Comparison of ENCODE assay signal across 24 mouse cellular contexts in genomic region chr6:87142239-87142638, GRCm38 (mm10). TPM values are rescaled to one million over a fixed set of nuclear protein-coding genes. Genes with fewer than 3 reads are reported as not detected.
DNase-seq lines count a peak whose midpoint lies in the region; ATAC-seq and TF ChIP-seq lines count a peak whose summit lies in the region.
"Had no signal": no experiment of that assay in that cellular context is flagged by ENCODE, and none has a peak within 500 bp of the region (broad histone marks: within the 10 kb centered on the region; RNA-seq: fewer than 3 reads in every experiment).

No protein-coding gene starts in this region.

- H3K9ac ChIP-seq in lung, embryonic 14.5 days, result no peak overlapping the region
- H3K9ac ChIP-seq in lung, embryonic 16.5 days (ENCODE audit: low read length), result no peak overlapping the region
- H3K9ac ChIP-seq: hindbrain, embryonic 13.5 days; liver, embryonic 15.5 days; midbrain, embryonic 12.5 days; neural tube, embryonic 15.5 days had no signal

- peak; percentile 90 for DNase-seq in heart, adult 11 months
- no peak for DNase-seq in heart, postnatal 25 days (ENCODE audit: low spot score)
- peak; percentile 75 for DNase-seq in lung, embryonic 14.5 days
- no peak for DNase-seq in lung, postnatal 25 days (ENCODE audit: low spot score)
- no peak for DNase-seq in thymus, postnatal 36 days
- no peak for DNase-seq in c-Kit-positive CD71-positive TER-119-positive erythroid progenitor cells, embryonic 14.5 days (ENCODE audit: low spot score)
- no peak for DNase-seq in right cerebral cortex, postnatal 10 days (ENCODE audit: low spot score in 2 of 2)
- DNase-seq: adrenal gland, postnatal 25 days; cerebellum, adult 9-11 months; gastrocnemius, postnatal 14 days; kidney, adult 18-20 months; kidney, postnatal 4 days; liver; thymus, adult 18-20 months had no signal

- no peaks in the 10 kb centered on the region for H3K36me3 ChIP-seq in lung, embryonic 14.5 days (ENCODE audit: insufficient read depth)
- no peaks in the 10 kb centered on the region for H3K36me3 ChIP-seq in lung, embryonic 16.5 days (ENCODE audit: control insufficient read depth, insufficient read depth, low read length)
- H3K36me3 ChIP-seq: hindbrain, embryonic 13.5 days; liver, embryonic 15.5 days; midbrain, embryonic 12.5 days; neural tube, embryonic 15.5 days had no signal

- H3K4me2 ChIP-seq in lung, embryonic 14.5 days, result no peak overlapping the region
- H3K4me2 ChIP-seq in lung, embryonic 16.5 days (ENCODE audit: low read depth, low read length), result no peak overlapping the region
- H3K4me2 ChIP-seq: hindbrain, embryonic 13.5 days; liver, embryonic 15.5 days; midbrain, embryonic 12.5 days; neural tube, embryonic 15.5 days had no signal

- no peaks in the 10 kb centered on the region for H3K27me3 ChIP-seq in lung, embryonic 14.5 days (ENCODE audit: insufficient read depth, low read length)
- no peaks in the 10 kb centered on the region for H3K27me3 ChIP-seq in lung, embryonic 16.5 days (ENCODE audit: control insufficient read depth, insufficient read depth, low read depth, low read length)
- H3K27me3 ChIP-seq: hindbrain, embryonic 13.5 days; midbrain, embryonic 12.5 days; neural tube, embryonic 15.5 days had no signal

- no peaks in the 10 kb centered on the region for H3K9me3 ChIP-seq in lung, embryonic 14.5 days (ENCODE audit: low read depth, low read length)
- H3K9me3 ChIP-seq in lung, embryonic 16.5 days (ENCODE audit: control insufficient read depth, low read length), result no peaks in the 10 kb centered on the region
- H3K9me3 ChIP-seq: hindbrain, embryonic 13.5 days; liver, embryonic 15.5 days; midbrain, embryonic 12.5 days; neural tube, embryonic 15.5 days had no signal

- H3K4me3 ChIP-seq in lung, embryonic 14.5 days (ENCODE audit: low read depth, low read length), result no peak overlapping the region
- no peak overlapping the region for H3K4me3 ChIP-seq in lung, embryonic 16.5 days (ENCODE audit: low read length)
- H3K4me3 ChIP-seq: hindbrain, embryonic 13.5 days; liver, embryonic 15.5 days; midbrain, embryonic 12.5 days; neural tube, embryonic 15.5 days had no signal

- H3K4me1 ChIP-seq in lung, embryonic 14.5 days (ENCODE audit: insufficient read depth), result peaks cover 11% of the 10 kb centered on the region
- peaks cover 27% of the 10 kb centered on the region for H3K4me1 ChIP-seq in lung, embryonic 16.5 days (replicated peaks; ENCODE audit: control insufficient read depth, insufficient read depth, low read length)

- TF ChIP-seq CTCF in lung, embryonic 14.5 days (IDR thresholded peaks at IDR 0.05; ENCODE audit: low read depth), result no peak

- intact Hi-C loops in heart, postnatal 25 days (cut with DNase I), result no loop called here

- WGBS in lung, embryonic 14.5 days, result 43% methylated on average over 5 of the region's 5 CpGs
- WGBS in lung, embryonic 16.5 days, result 46% methylated on average over 5 of the region's 5 CpGs

- no peak for ATAC-seq in lung, embryonic 14.5 days (ENCODE audit: insufficient read depth)
- ATAC-seq in lung, embryonic 16.5 days (ENCODE audit: low read depth), result peak; percentile 70
- ATAC-seq: forebrain, embryonic 14.5 days; inflammation-experienced regulatory T-cells, adult 6 months had no signal

- no peak overlapping the region for H3K27ac ChIP-seq in lung, embryonic 14.5 days (ENCODE audit: low read depth)
- H3K27ac ChIP-seq in lung, embryonic 16.5 days (ENCODE audit: low read length), result peak overlapping the region; percentile 64
- H3K27ac ChIP-seq: hindbrain, embryonic 13.5 days; liver, embryonic 15.5 days; midbrain, embryonic 12.5 days; neural tube, embryonic 15.5 days had no signal

RNA-seq across cellular contexts. Expression of gene D6Ertd527e, which starts 37.7 kb away (rescaled TPM):
- total RNA-seq in heart, postnatal 25 days (2021), result not detected
- polyA plus RNA-seq in lung, embryonic 14.5 days (2014; fragmentation: Nextera tagmentation; extraction: Ambion mirVana), result 0.53 and 0.69 TPM in 2 replicates
- 0.28 and 0.38 TPM in 2 replicates for polyA plus RNA-seq in lung, embryonic 16.5 days (2015; fragmentation: Nextera tagmentation; extraction: Ambion mirVana)
- total RNA-seq: gastrocnemius, postnatal 14 days; heart, adult 18-20 months; heart, postnatal 14 days; left cerebral cortex, postnatal 14 days had no signal
- polyA plus RNA-seq: forebrain, embryonic 14.5 days; liver, embryonic 15.5 days; midbrain, embryonic 12.5 days had no signal

Comparison
In these comparisons a context has a peak if more than half of its experiments do, and no peak if none do; other contexts are left out.
1. DNase-seq: peak in heart, adult 11 months (single experiment) and lung, embryonic 14.5 days (single experiment); none in heart, postnatal 25 days (single experiment), lung, postnatal 25 days (single experiment), thymus, postnatal 36 days (0 of 2), c-Kit-positive CD71-positive TER-119-positive erythroid progenitor cells, embryonic 14.5 days (single experiment) and right cerebral cortex, postnatal 10 days (0 of 2).